Mouse (Mus musculus): ENCODE measurements at regions not wholly inside any gene's neighbourhood (a gene's known extent, or its start where the extent isn't known, plus 50 kb on each side); places are given as distances from the start of the nearest gene placed in this dataset.
"Not testable (repeated sequence)": the region's sequence is repeated elsewhere in the genome, so short reads cannot be mapped to it uniquely, and the experiment has no call there.

DNA sequence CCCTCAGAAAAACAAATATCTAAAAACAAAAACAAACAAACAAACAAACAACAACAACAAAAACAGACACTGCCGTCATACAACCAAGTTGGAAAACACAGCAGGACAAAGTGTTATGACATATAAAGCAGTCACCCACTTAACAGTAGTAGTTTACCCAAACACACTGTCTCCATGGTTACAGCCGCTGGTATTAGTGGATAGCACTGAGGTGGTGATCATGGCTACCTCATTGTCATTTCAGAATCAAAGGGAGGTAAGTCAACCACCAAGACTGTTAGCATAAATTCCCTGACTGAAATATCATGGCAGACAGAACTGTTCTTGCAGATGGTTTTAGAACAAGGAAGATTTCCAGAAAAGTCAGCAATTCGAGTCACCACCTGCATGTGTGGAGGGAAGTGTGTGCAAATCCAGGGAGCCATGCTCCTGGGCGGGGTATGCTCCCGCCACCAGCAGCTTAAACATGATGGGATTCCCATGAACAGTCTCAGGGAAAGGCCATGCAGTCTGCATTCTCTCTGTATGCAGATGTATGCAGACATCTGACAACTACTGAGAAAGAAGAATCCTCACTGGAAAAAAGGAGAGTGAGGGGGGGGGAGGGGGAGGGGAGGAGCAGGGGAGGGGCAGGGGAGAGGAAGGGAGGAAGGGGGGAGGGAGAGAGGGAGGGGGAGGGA lies 124.1 kb upstream of the Commd3 start:
- 66% methylated on average over 5 of the region's 5 CpGs for WGBS
- H3K4me2 ChIP-seq (ENCODE audit: low read depth): no peak overlapping the region
- no peak overlapping the region for H3K4me3 ChIP-seq (ENCODE audit: low read depth, low read length)
- DNase-seq: no peak
- TF ChIP-seq CTCF (IDR thresholded peaks at IDR 0.05; ENCODE audit: low read depth): no peak
- no peaks in the 10 kb centered on the region for H3K9me3 ChIP-seq (ENCODE audit: low read length)
- peak; percentile 32; the same call in 1 of the 2 replicates for ATAC-seq
- no peaks in the 10 kb centered on the region for H3K27me3 ChIP-seq (ENCODE audit: insufficient read depth, low read length)
- no peaks in the 10 kb centered on the region for H3K4me1 ChIP-seq (ENCODE audit: insufficient read depth)
- H3K36me3 ChIP-seq (ENCODE audit: insufficient read depth): no peaks in the 10 kb centered on the region
- no peak overlapping the region for H3K27ac ChIP-seq (ENCODE audit: low read depth, low read length)
- no peak overlapping the region for H3K9ac ChIP-seq

DNA sequence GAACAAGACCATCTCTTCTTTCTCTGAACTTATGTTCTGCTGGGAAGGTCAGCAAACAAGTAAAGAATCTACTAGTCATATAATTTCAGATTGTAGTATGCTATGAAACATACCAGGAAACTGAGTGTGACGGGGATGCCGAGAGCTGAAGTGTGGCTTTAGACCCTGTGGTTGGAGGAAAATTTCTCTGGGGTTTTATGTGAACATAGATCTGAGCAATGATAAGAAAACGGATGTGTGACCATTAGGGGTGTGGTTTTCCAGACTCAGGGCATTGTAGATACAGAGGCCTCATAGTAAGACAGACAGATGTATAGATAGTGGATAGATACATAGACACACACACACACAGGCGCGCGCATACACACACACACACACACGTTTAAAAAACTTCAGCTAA lies 131.8 kb upstream of the Dnajc1 start:
- ATAC-seq (no peak), DNase-seq (no peak)
- Histone ChIP-seq H3K4me2 (ENCODE audit: low read depth) (no peak overlapping the region), H3K27me3 (ENCODE audit: insufficient read depth, low read length) (no peaks in the 10 kb centered on the region), H3K27ac (ENCODE audit: low read depth, low read length) (no peak overlapping the region), H3K9ac (no peak overlapping the region), H3K4me3 (ENCODE audit: low read depth, low read length) (no peak overlapping the region), H3K9me3 (ENCODE audit: low read length) (no peaks in the 10 kb centered on the region), H3K4me1 (ENCODE audit: insufficient read depth) (no peaks in the 10 kb centered on the region), H3K36me3 (ENCODE audit: insufficient read depth) (no peaks in the 10 kb centered on the region)
- no peak for TF ChIP-seq CTCF (IDR thresholded peaks at IDR 0.05; ENCODE audit: low read depth)
- 88% methylated on average over 7 of the region's 7 CpGs for WGBS

DNA sequence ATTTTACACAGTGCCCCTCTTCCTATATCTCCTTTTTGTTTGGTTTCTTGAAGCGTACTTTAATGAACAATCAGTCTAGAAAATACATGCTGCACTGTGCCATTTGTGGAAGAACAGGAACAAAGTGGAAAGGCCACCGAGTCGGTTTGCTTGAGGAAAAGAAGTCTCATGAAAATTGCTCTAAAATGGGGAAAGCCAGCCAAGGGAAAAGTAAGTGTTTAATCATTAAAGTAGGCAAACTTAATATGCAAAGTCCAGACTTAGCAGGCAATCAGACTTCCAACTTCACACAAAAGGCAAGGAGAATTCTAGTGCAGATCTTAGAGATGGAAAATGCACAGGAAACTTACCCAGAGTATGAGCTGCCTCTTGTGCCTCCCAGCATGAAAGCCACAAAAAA lies 131.3 kb upstream of the Dnajc1 start:
- H3K4me3 ChIP-seq (ENCODE audit: low read depth, low read length): no peak overlapping the region
- no peak for TF ChIP-seq CTCF (IDR thresholded peaks at IDR 0.05; ENCODE audit: low read depth)
- no peaks in the 10 kb centered on the region for H3K36me3 ChIP-seq (ENCODE audit: insufficient read depth)
- H3K27ac ChIP-seq (ENCODE audit: low read depth, low read length): no peak overlapping the region
- no peaks in the 10 kb centered on the region for H3K4me1 ChIP-seq (ENCODE audit: insufficient read depth)
- no peak overlapping the region for H3K9ac ChIP-seq
- H3K4me2 ChIP-seq (ENCODE audit: low read depth): no peak overlapping the region
- DNase-seq (no peak), ATAC-seq (no peak)
- H3K9me3 ChIP-seq (ENCODE audit: low read length): no peaks in the 10 kb centered on the region
- H3K27me3 ChIP-seq (ENCODE audit: insufficient read depth, low read length): no peaks in the 10 kb centered on the region
- WGBS: 52% methylated on average over 3 of the region's 3 CpGs

DNA sequence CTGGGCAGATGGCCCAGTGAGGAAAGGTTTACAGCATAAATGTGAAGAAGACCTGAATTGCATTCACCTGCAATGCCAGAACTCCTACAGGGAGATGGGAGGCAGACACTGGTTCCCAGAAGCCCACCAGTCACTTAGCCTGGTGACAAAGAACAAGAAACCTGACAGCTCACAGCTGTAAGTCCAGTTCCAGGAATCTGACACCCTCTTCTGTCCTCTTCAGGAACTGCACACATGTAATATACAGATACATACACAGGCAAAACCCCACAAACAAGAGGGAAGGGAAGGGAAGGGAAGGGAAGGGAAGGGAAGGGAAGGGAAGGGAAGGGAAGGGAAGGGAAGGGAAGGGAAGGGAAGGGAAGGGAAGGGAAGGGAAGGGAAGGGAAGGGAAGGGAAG lies 120.8 kb upstream of the Dnajc1 start:
- Histone ChIP-seq H3K9ac (no peak overlapping the region), H3K4me2 (ENCODE audit: low read depth) (no peak overlapping the region), H3K36me3 (ENCODE audit: insufficient read depth) (no peaks in the 10 kb centered on the region), H3K4me1 (ENCODE audit: insufficient read depth) (no peaks in the 10 kb centered on the region), H3K27me3 (ENCODE audit: insufficient read depth, low read length) (no peaks in the 10 kb centered on the region), H3K27ac (ENCODE audit: low read depth, low read length) (no peak overlapping the region), H3K9me3 (ENCODE audit: low read length) (no peaks in the 10 kb centered on the region), H3K4me3 (ENCODE audit: low read depth, low read length) (no peak overlapping the region)
- TF ChIP-seq CTCF (IDR thresholded peaks at IDR 0.05; ENCODE audit: low read depth): peak; percentile 19; the same call in 1 of the 2 replicates
- ATAC-seq (no peak), DNase-seq (peak; percentile 1)

DNA sequence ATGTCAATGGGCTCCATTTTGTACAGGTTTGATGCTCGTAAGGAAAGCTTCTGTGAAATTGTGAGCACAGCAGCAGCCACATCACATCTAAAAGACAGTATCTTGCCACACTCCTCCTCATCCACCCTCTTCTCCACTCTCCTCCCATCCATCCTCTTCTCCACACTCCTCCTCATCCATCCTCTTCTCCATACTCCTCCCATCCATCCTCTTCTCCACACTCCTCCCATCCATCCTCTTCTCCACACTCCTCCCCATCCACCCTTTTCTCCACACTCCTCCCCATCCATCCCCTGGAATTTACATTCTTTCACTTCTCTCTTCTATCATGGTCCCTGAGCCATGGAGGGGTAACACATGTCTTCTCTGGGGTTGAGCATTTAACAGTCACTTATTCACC lies 116.7 kb upstream of the Dnajc1 start:
- H3K9me3 ChIP-seq (ENCODE audit: low read length): no peaks in the 10 kb centered on the region
- no peak overlapping the region for H3K9ac ChIP-seq
- DNase-seq (no peak), ATAC-seq (no peak)
- TF ChIP-seq CTCF (IDR thresholded peaks at IDR 0.05; ENCODE audit: low read depth): no peak
- H3K4me1 ChIP-seq (ENCODE audit: insufficient read depth): no peaks in the 10 kb centered on the region
- no peak overlapping the region for H3K27ac ChIP-seq (ENCODE audit: low read depth, low read length)
- H3K4me3 ChIP-seq (ENCODE audit: low read depth, low read length): no peak overlapping the region
- WGBS: 91% methylated on average over 1 of the region's 1 CpGs
- H3K4me2 ChIP-seq (ENCODE audit: low read depth): no peak overlapping the region
- H3K36me3 ChIP-seq (ENCODE audit: insufficient read depth): no peaks in the 10 kb centered on the region
- no peaks in the 10 kb centered on the region for H3K27me3 ChIP-seq (ENCODE audit: insufficient read depth, low read length)

DNA sequence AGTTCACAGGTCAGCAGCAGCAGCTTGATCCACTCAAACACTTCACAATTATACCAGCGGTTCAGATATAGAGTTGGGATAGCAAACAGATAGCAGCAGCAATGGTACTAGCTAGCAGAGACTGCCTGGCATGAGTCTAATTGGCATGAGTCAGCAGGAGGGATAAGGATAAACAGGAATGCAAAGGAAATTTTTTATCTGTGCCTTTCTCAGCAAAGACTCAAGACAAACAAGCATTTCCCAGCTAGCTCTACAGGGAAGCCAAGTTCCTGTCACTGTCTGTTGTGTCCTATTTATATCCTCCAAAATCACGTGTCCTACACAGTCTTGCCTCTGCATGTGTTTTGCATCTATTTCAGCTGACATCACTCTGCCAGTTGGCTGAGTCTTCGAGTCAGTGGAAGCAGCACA lies 80.7 kb upstream of the Dnajc1 start:
- Histone ChIP-seq H3K9me3 (ENCODE audit: low read length) (no peaks in the 10 kb centered on the region), H3K4me1 (ENCODE audit: insufficient read depth) (peaks cover 11% of the 10 kb centered on the region; the same call in 1 of the 2 replicates), H3K36me3 (ENCODE audit: insufficient read depth) (no peaks in the 10 kb centered on the region), H3K27me3 (ENCODE audit: insufficient read depth, low read length) (no peaks in the 10 kb centered on the region), H3K9ac (no peak overlapping the region), H3K27ac (ENCODE audit: low read depth, low read length) (peak overlapping the region; percentile 54; the same call in 1 of the 2 replicates), H3K4me2 (ENCODE audit: low read depth) (0 out of 2 replicates have a peak overlapping the region, but pooled peaks have one; percentile 23), H3K4me3 (ENCODE audit: low read depth, low read length) (no peak overlapping the region)
- TF ChIP-seq CTCF (IDR thresholded peaks at IDR 0.05; ENCODE audit: low read depth): no peak
- ATAC-seq (peak; percentile 99), DNase-seq (peak; percentile 68)
- 39% methylated on average over 3 of the region's 3 CpGs for WGBS

DNA sequence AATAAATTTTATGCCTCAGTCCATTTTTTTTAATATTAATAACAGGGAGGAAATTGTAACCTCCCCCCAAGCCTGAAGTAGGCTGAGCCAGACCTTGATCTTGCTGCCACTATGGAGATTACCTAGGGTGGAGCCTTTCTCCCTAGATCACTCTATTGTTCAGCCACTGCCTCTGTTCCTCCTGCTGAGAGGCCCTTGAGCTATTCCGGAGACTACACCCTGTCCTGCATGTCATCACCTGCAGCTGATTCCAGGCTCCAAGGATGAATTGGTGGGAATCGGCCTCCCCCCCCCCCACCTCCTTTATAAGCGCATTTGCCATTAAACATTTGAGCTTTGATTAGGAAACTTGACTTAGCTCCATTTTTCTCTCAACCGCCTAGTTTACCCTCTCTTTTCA lies 68.3 kb upstream of the Dnajc1 start:
- no peaks in the 10 kb centered on the region for H3K27me3 ChIP-seq (ENCODE audit: insufficient read depth, low read length)
- H3K27ac ChIP-seq (ENCODE audit: low read depth, low read length): no peak overlapping the region
- no peaks in the 10 kb centered on the region for H3K4me1 ChIP-seq (ENCODE audit: insufficient read depth)
- H3K36me3 ChIP-seq (ENCODE audit: insufficient read depth): no peaks in the 10 kb centered on the region
- no peak overlapping the region for H3K9ac ChIP-seq
- no peak overlapping the region for H3K4me3 ChIP-seq (ENCODE audit: low read depth, low read length)
- no peak overlapping the region for H3K4me2 ChIP-seq (ENCODE audit: low read depth)
- no peaks in the 10 kb centered on the region for H3K9me3 ChIP-seq (ENCODE audit: low read length)
- DNase-seq (no peak), ATAC-seq (no peak)
- no peak for TF ChIP-seq CTCF (IDR thresholded peaks at IDR 0.05; ENCODE audit: low read depth)
- 95% methylated on average over 4 of the region's 4 CpGs for WGBS

DNA sequence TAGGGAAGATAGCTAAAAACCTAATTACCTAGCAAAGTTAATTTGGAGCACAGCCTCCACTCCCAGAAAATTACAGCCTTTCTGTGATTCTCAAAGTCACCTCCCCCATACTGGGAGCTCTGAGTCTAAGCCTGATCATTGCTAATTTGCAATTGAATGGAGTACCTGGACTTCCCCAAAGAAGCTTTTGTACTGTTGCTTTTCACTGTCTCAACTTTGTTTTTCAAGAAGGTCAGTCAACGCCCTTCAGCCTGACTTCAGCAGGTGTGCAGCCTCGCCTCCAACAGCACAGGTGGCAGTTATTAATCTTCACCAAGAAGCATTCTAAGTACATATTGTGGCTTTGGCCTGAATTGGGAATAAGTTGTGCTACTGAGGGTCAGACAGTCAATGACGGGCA lies 67.7 kb upstream of the Dnajc1 start:
- not testable (repeated sequence) for H3K36me3 ChIP-seq (ENCODE audit: insufficient read depth); H3K27ac ChIP-seq (ENCODE audit: low read depth, low read length); H3K4me1 ChIP-seq (ENCODE audit: insufficient read depth); DNase-seq; H3K9ac ChIP-seq; ATAC-seq; H3K4me3 ChIP-seq (ENCODE audit: low read depth, low read length); H3K27me3 ChIP-seq (ENCODE audit: insufficient read depth, low read length); H3K4me2 ChIP-seq (ENCODE audit: low read depth); H3K9me3 ChIP-seq (ENCODE audit: low read length)
- WGBS: 84% methylated on average over 3 of the region's 3 CpGs

DNA sequence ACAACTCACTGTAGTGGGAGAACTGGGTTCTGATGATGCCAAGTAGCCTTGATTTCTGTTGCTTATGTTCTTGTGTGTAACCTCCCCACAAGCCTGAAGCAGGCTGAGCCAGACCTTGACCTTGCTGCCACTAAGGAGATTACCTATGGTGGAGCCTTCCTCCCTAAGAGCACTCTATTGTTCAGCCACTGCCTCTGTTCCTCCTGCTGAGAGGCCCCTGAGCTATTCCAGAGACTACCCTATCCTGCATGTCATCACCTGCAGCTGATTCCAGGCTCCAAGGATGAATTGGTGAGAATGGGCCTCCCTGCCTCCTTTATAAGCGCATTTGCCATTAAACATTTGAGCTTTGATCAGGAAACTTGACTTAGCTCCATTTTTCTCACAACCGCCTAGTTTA lies 60.8 kb upstream of the Dnajc1 start:
- not testable (repeated sequence) for DNase-seq; H3K27me3 ChIP-seq (ENCODE audit: insufficient read depth, low read length); H3K4me2 ChIP-seq (ENCODE audit: low read depth); H3K36me3 ChIP-seq (ENCODE audit: insufficient read depth); H3K9ac ChIP-seq; H3K27ac ChIP-seq (ENCODE audit: low read depth, low read length); H3K4me1 ChIP-seq (ENCODE audit: insufficient read depth); H3K9me3 ChIP-seq (ENCODE audit: low read length); ATAC-seq; H3K4me3 ChIP-seq (ENCODE audit: low read depth, low read length)
- 36% methylated on average over 2 of the region's 2 CpGs for WGBS

Measured in forebrain, postnatal 0 days (tissue).